Mouse (Mus musculus): ENCODE measurements at regions not wholly inside any gene's neighbourhood (a gene's known extent, or its start where the extent isn't known, plus 50 kb on each side); places are given as distances from the start of the nearest gene placed in this dataset.
"Not testable (repeated sequence)": the region's sequence is repeated elsewhere in the genome, so short reads cannot be mapped to it uniquely, and the experiment has no call there.

GRCm38 (mm10) chr12:65425440-65425839, 200.1 kb downstream of the Wdr20rt start:
- TF ChIP-seq POLR2A (IDR thresholded peaks at IDR 0.05; ENCODE audit: borderline replicate concordance, extremely low read depth, insufficient read depth, insufficient read length, poor library complexity, severe bottlenecking) = no peak
- TF ChIP-seq CTCF (IDR thresholded peaks at IDR 0.05; ENCODE audit: borderline replicate concordance, extremely low read depth, insufficient read depth, insufficient read length) = no peak
- no peak for DNase-seq (ENCODE audit: low read depth)

GRCm38 (mm10) chr12:65426884-65427283, 201.6 kb downstream of the Wdr20rt start:
- TF ChIP-seq POLR2A (IDR thresholded peaks at IDR 0.05; ENCODE audit: borderline replicate concordance, extremely low read depth, insufficient read depth, insufficient read length, poor library complexity, severe bottlenecking) = no peak
- TF ChIP-seq CTCF (IDR thresholded peaks at IDR 0.05; ENCODE audit: borderline replicate concordance, extremely low read depth, insufficient read depth, insufficient read length) = no peak
- peak; percentile 46 for DNase-seq (ENCODE audit: low read depth)

- DNase-seq (ENCODE audit: low read depth) = peak; percentile 43
- TF ChIP-seq CTCF (IDR thresholded peaks at IDR 0.05; ENCODE audit: borderline replicate concordance, extremely low read depth, insufficient read depth, insufficient read length) (no peak), POLR2A (IDR thresholded peaks at IDR 0.05; ENCODE audit: borderline replicate concordance, extremely low read depth, insufficient read depth, insufficient read length, poor library complexity, severe bottlenecking) (no peak)
These were observed 203.1 kb downstream of the Wdr20rt start for GRCm38 (mm10) chr12:65428214-65428981.

- no peak for DNase-seq (ENCODE audit: low read depth)
- TF ChIP-seq POLR2A (IDR thresholded peaks at IDR 0.05; ENCODE audit: borderline replicate concordance, extremely low read depth, insufficient read depth, insufficient read length, poor library complexity, severe bottlenecking) (no peak), CTCF (IDR thresholded peaks at IDR 0.05; ENCODE audit: borderline replicate concordance, extremely low read depth, insufficient read depth, insufficient read length) (no peak)
These were observed 225.5 kb downstream of the Wdr20rt start for GRCm38 (mm10) chr12:65450845-65451244.

- TF ChIP-seq CTCF (IDR thresholded peaks at IDR 0.05; ENCODE audit: borderline replicate concordance, extremely low read depth, insufficient read depth, insufficient read length) (no peak), POLR2A (IDR thresholded peaks at IDR 0.05; ENCODE audit: borderline replicate concordance, extremely low read depth, insufficient read depth, insufficient read length, poor library complexity, severe bottlenecking) (no peak)
- DNase-seq (ENCODE audit: low read depth) = no peak
These were observed 230.4 kb downstream of the Wdr20rt start for GRCm38 (mm10) chr12:65455683-65456082.

GRCm38 (mm10) chr12:65456956-65457355, 231.6 kb downstream of the Wdr20rt start:
- DNase-seq (ENCODE audit: low read depth) = no peak
- no peak for TF ChIP-seq POLR2A (IDR thresholded peaks at IDR 0.05; ENCODE audit: borderline replicate concordance, extremely low read depth, insufficient read depth, insufficient read length, poor library complexity, severe bottlenecking)
- TF ChIP-seq CTCF (IDR thresholded peaks at IDR 0.05; ENCODE audit: borderline replicate concordance, extremely low read depth, insufficient read depth, insufficient read length) = no peak

- DNase-seq (ENCODE audit: low read depth) = no peak
- no peak for TF ChIP-seq POLR2A (IDR thresholded peaks at IDR 0.05; ENCODE audit: borderline replicate concordance, extremely low read depth, insufficient read depth, insufficient read length, poor library complexity, severe bottlenecking)
- no peak for TF ChIP-seq CTCF (IDR thresholded peaks at IDR 0.05; ENCODE audit: borderline replicate concordance, extremely low read depth, insufficient read depth, insufficient read length)
These were observed 238.9 kb downstream of the Wdr20rt start for GRCm38 (mm10) chr12:65464246-65464645.

- DNase-seq (ENCODE audit: low read depth) = not testable (repeated sequence)
These were observed 253.4 kb downstream of the Wdr20rt start for GRCm38 (mm10) chr12:65478674-65479073.

- DNase-seq (ENCODE audit: low read depth) = no peak
- no peak for TF ChIP-seq CTCF (IDR thresholded peaks at IDR 0.05; ENCODE audit: borderline replicate concordance, extremely low read depth, insufficient read depth, insufficient read length)
- no peak for TF ChIP-seq POLR2A (IDR thresholded peaks at IDR 0.05; ENCODE audit: borderline replicate concordance, extremely low read depth, insufficient read depth, insufficient read length, poor library complexity, severe bottlenecking)
These were observed 255.5 kb downstream of the Wdr20rt start for GRCm38 (mm10) chr12:65480829-65481228.

GRCm38 (mm10) chr12:65491092-65491491, 265.8 kb downstream of the Wdr20rt start:
- TF ChIP-seq CTCF (IDR thresholded peaks at IDR 0.05; ENCODE audit: borderline replicate concordance, extremely low read depth, insufficient read depth, insufficient read length) = no peak
- TF ChIP-seq POLR2A (IDR thresholded peaks at IDR 0.05; ENCODE audit: borderline replicate concordance, extremely low read depth, insufficient read depth, insufficient read length, poor library complexity, severe bottlenecking) = no peak
- no peak for DNase-seq (ENCODE audit: low read depth)

GRCm38 (mm10) chr12:65494388-65495030, 269.2 kb downstream of the Wdr20rt start:
- TF ChIP-seq CTCF (IDR thresholded peaks at IDR 0.05; ENCODE audit: borderline replicate concordance, extremely low read depth, insufficient read depth, insufficient read length) = no peak
- no peak for TF ChIP-seq POLR2A (IDR thresholded peaks at IDR 0.05; ENCODE audit: borderline replicate concordance, extremely low read depth, insufficient read depth, insufficient read length, poor library complexity, severe bottlenecking)

GRCm38 (mm10) chr12:65496613-65497012, 271.3 kb downstream of the Wdr20rt start:
- TF ChIP-seq POLR2A (IDR thresholded peaks at IDR 0.05; ENCODE audit: borderline replicate concordance, extremely low read depth, insufficient read depth, insufficient read length, poor library complexity, severe bottlenecking) (no peak), CTCF (IDR thresholded peaks at IDR 0.05; ENCODE audit: borderline replicate concordance, extremely low read depth, insufficient read depth, insufficient read length) (no peak)
- DNase-seq (ENCODE audit: low read depth) = no peak

More at GRCm38 (mm10) chr12:65494388-65495030, 269.2 kb downstream of the Wdr20rt start:
- no peak for DNase-seq (ENCODE audit: low read depth)
